Mouse (Mus musculus): ENCODE data around the gene Tnpo1.

Gene Tnpo1

GRCm38 (mm10) chr13:98925486-98926212, 535 bp downstream of the Tnpo1 start:
- no peak for DNase-seq (ENCODE audit: low read depth)

- DNase-seq (ENCODE audit: low read depth): no peak
Measured at GRCm38 (mm10) chr13:98924897-98925485, 1.2 kb downstream of the Tnpo1 start.

GRCm38 (mm10) chr13:98922806-98923205, 3.4 kb downstream of the Tnpo1 start:
- DNase-seq (ENCODE audit: low read depth): no peak

GRCm38 (mm10) chr13:98921276-98921675, 4.9 kb downstream of the Tnpo1 start:
- no peak for DNase-seq (ENCODE audit: low read depth)

- DNase-seq (ENCODE audit: low read depth): no peak
Measured at GRCm38 (mm10) chr13:98920300-98920699, 5.9 kb downstream of the Tnpo1 start.

GRCm38 (mm10) chr13:98919695-98920094, 6.5 kb downstream of the Tnpo1 start:
- no peak for DNase-seq (ENCODE audit: low read depth)

- DNase-seq (ENCODE audit: low read depth): no peak
Measured at GRCm38 (mm10) chr13:98917851-98918250, 8.3 kb downstream of the Tnpo1 start.

GRCm38 (mm10) chr13:98915591-98915990, 10.6 kb downstream of the Tnpo1 start:
- no peak for DNase-seq (ENCODE audit: low read depth)

- no peak for DNase-seq (ENCODE audit: low read depth)
Measured at GRCm38 (mm10) chr13:98914844-98915212, 11.4 kb downstream of the Tnpo1 start.

GRCm38 (mm10) chr13:98914010-98914843, 12.0 kb downstream of the Tnpo1 start:
- DNase-seq (ENCODE audit: low read depth): no peak

- DNase-seq (ENCODE audit: low read depth): no peak
Measured at GRCm38 (mm10) chr13:98913196-98913595, 13.0 kb downstream of the Tnpo1 start.

- DNase-seq (ENCODE audit: low read depth): no peak
Measured at GRCm38 (mm10) chr13:98912602-98913001, 13.6 kb downstream of the Tnpo1 start.

GRCm38 (mm10) chr13:98910801-98911200, 15.4 kb downstream of the Tnpo1 start:
- no peak for DNase-seq (ENCODE audit: low read depth)

GRCm38 (mm10) chr13:98904608-98905007, 21.6 kb downstream of the Tnpo1 start:
- no peak for DNase-seq (ENCODE audit: low read depth)

- DNase-seq (ENCODE audit: low read depth): no peak
Measured at GRCm38 (mm10) chr13:98902366-98903025, 23.7 kb downstream of the Tnpo1 start.

GRCm38 (mm10) chr13:98899550-98899949, 26.6 kb downstream of the Tnpo1 start:
- DNase-seq (ENCODE audit: low read depth): no peak

- DNase-seq (ENCODE audit: low read depth): no peak
Measured at GRCm38 (mm10) chr13:98897577-98897976, 28.6 kb downstream of the Tnpo1 start.

- no peak for DNase-seq (ENCODE audit: low read depth)
Measured at GRCm38 (mm10) chr13:98896434-98897126, 29.6 kb downstream of the Tnpo1 start.

GRCm38 (mm10) chr13:98896013-98896412, 30.2 kb downstream of the Tnpo1 start:
- DNase-seq (ENCODE audit: low read depth): no peak

GRCm38 (mm10) chr13:98894900-98895299, 31.3 kb downstream of the Tnpo1 start:
- no peak for DNase-seq (ENCODE audit: low read depth)

GRCm38 (mm10) chr13:98891443-98891842, 34.7 kb downstream of the Tnpo1 start:
- no peak for DNase-seq (ENCODE audit: low read depth)

GRCm38 (mm10) chr13:98890871-98891219, 35.3 kb downstream of the Tnpo1 start:
- DNase-seq (ENCODE audit: low read depth): peak; percentile 68
